Mouse (Mus musculus): ENCODE measurements around the gene Evpl.

DNA sequence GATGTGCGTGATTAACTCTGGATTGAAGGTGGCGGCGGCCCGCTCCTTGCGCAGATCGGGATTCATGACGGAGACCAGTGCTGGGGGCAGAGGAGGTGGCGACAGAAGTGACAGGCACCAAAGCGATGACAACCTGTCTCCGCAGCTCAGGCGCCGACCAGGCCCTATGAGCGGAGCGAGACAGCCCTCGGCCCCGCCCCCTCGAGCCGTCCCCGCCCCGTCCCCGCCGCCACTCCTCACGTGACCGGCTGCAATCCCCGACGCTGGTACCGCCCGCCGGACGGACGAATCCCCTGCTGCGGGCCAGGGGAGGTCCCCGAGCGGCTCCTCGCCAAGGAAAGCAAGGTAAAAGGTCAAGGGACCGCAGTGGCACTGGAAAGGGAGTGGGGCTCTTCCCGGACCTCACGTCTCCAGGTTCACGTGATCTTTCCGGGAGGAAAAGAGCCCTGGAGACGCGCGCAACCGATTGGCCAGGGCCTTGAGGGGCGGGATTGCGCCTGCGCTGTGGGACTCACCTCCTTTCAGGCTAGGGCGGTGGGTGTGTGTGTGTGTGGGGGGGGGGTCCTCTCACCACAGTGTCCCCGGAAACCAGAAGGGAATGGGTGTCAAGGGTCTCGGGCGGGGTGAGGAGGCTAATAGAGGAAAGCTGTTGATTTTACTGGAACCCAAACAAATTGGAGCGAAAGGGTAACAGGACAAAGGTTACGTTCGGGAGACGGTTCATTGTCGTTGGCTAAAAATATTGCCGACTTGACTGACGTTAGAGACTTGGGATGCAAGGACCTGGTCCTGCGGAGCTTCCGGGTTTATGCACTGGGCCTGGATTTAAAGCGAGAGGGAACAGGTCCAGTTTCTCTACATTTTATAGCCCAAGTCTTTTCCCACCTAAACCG lies 39.0 kb downstream of the Evpl start, which contains the start of the genes Ten1 and Acox1:
- TF ChIP-seq POLR2A (IDR thresholded peaks at IDR 0.05; ENCODE audit: borderline replicate concordance, low read depth, low read length), result peak; percentile 82; the same call in 1 of the 2 replicates
- TF ChIP-seq CTCF (IDR thresholded peaks at IDR 0.05; ENCODE audit: low read depth, low read length), result no peak

Measured in bone marrow macrophage, adult 2 months (primary cell).